Mouse (Mus musculus) kidney, postnatal 0 days (tissue): Measurements from ENCODE around the gene Myo9b. TPM values are rescaled to one million over a fixed set of nuclear protein-coding genes. Genes with fewer than 3 reads are reported as not detected.
"Not testable (repeated sequence)": the region's sequence is repeated elsewhere in the genome, so short reads cannot be mapped to it uniquely, and the experiment has no call there.

ENCODE experiments used
- ATAC-seq: fragments of 200-750 bp; cut with Nextera tagmentation; replicated peaks from 2 replicates; pipeline ENCODE4 v1.8.0; 2017; ENCODE audit warnings: low read depth, moderate number of reproducible peaks, moderate TSS enrichment, moderate library complexity; ENCODE audit not compliant: low FRiP score
- DNase-seq: peaks from one replicate; pipeline ENCODE4 v3.0.0-alpha.2; 2016; ENCODE audit warnings: low spot score
- H3K27ac ChIP-seq: fragments of 300-500 bp; sonication (generic); 2 replicates; pipeline ENCODE4 v1.5.1; 2014; ENCODE audit warnings: mild to moderate bottlenecking
- H3K27me3 ChIP-seq: fragments of 300-500 bp; sonication (generic); 2 replicates; pipeline ENCODE4 v1.6.1; 2014; ENCODE audit warnings: low read length, mixed read lengths; ENCODE audit not compliant: insufficient read depth
- H3K36me3 ChIP-seq: fragments of 300-500 bp; sonication (generic); 2 replicates; pipeline ENCODE4 v1.6.1; 2014; ENCODE audit warnings: low read length, mixed read lengths; ENCODE audit not compliant: insufficient read depth
- H3K4me1 ChIP-seq: fragments of 300-500 bp; sonication (generic); replicated peaks from 2 replicates; pipeline ENCODE4 v1.6.1; 2014; ENCODE audit warnings: antibody characterized with exemption, low read length, mixed read lengths; ENCODE audit not compliant: insufficient read depth
- H3K4me2 ChIP-seq: fragments of 300-500 bp; sonication (generic); 2 replicates; pipeline ENCODE4 v1.6.1; 2014; ENCODE audit warnings: mild to moderate bottlenecking, low read length, moderate library complexity, mixed read lengths
- H3K4me3 ChIP-seq: fragments of 300-500 bp; sonication (generic); replicated peaks from 2 replicates; pipeline ENCODE4 v1.5.1; 2014; ENCODE audit warnings: low read depth, low read length
- H3K9ac ChIP-seq: fragments of 300-500 bp; sonication (generic); 2 replicates; pipeline ENCODE4 v1.6.1; 2014; ENCODE audit warnings: low read depth, low read length
- H3K9me3 ChIP-seq: fragments of 300-500 bp; sonication (generic); replicated peaks from 2 replicates; pipeline ENCODE4 v1.6.1; 2016; ENCODE audit warnings: low read length, inconsistent platforms, mixed read lengths
- CTCF ChIP-seq: IDR thresholded peaks from 2 replicates; pipeline ENCODE4 v1.5.1; 2016; ENCODE audit warnings: antibody characterized with exemption, low read depth, mild to moderate bottlenecking, moderate library complexity
- WGBS: fragments of 180-500 bp; shearing (Covaris S2); extraction: QIAGEN DNeasy Blood & Tissue Kit; methylation state at CpG from one replicate; pipeline ENCODE4 v1.1.7; 2014; 5-methylcytosine and 5-hydroxymethylcytosine counted together
- polyA plus RNA-seq: library from polyadenylated mRNA; unstranded; fragments of >200 nt; fragmentation: Nextera tagmentation; extraction: Ambion mirVana; gene quantifications from 2 replicates; pipeline ENCODE4 v1.2.1, GENCODE M21; 2015

The Myo9b gene
- polyA plus RNA-seq, 1 experiment from 2014 or later, result 10.0 TPM

GRCm38 (mm10) chr8:71282621-71283020 is 10.1 kb downstream of the Myo9b start:
- no peaks in the 10 kb centered on the region for H3K36me3 ChIP-seq
- TF ChIP-seq CTCF, result no peak
- no peaks in the 10 kb centered on the region for H3K4me1 ChIP-seq
- WGBS, result 75% methylated on average over 5 of the region's 5 CpGs
- no peaks in the 10 kb centered on the region for H3K9me3 ChIP-seq
- DNase-seq, result no peak
- no peak overlapping the region for H3K4me2 ChIP-seq
- H3K4me3 ChIP-seq, result no peak overlapping the region
- no peak overlapping the region for H3K27ac ChIP-seq
- no peak overlapping the region for H3K9ac ChIP-seq
- H3K27me3 ChIP-seq, result no peaks in the 10 kb centered on the region
- no peak for ATAC-seq

DNA sequence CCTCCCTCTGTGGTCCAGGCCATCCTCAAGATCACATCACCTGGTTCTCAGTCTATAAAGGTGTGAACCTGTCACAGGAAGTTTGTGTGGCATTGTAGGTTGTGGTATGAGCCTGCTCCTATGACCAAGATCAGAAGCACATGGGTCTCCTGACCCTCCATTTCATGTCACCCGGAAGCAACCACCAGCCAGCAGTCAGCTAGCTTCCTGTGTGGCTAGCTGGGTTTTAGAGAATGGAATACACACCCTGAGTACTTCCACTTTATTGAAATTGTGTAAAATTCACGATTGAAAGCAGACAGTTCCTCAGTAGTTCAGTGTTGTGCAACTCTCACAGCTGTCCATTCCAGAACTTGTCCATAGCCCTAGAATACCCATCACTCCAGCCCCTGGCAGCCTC is 13.7 kb downstream of the Myo9b start:
- WGBS, result 88% methylated on average over 2 of the region's 2 CpGs
- H3K27ac ChIP-seq, H3K4me2 ChIP-seq, H3K4me3 ChIP-seq, H3K27me3 ChIP-seq, ATAC-seq, H3K9ac ChIP-seq, H3K9me3 ChIP-seq, DNase-seq, H3K4me1 ChIP-seq: not testable (repeated sequence)
- peaks cover 13% of the 10 kb centered on the region; the same call in 1 of the 2 replicates for H3K36me3 ChIP-seq

- Histone ChIP-seq H3K27ac (no peak overlapping the region), H3K4me2 (no peak overlapping the region), H3K36me3 (peaks cover 14% of the 10 kb centered on the region; the same call in 1 of the 2 replicates), H3K9me3 (no peaks in the 10 kb centered on the region), H3K4me1 (no peaks in the 10 kb centered on the region), H3K4me3 (no peak overlapping the region), H3K9ac (no peak overlapping the region), H3K27me3 (no peaks in the 10 kb centered on the region)
- DNase-seq, result no peak
- WGBS, result 51% methylated on average over 3 of the region's 3 CpGs
- peak; percentile 31; the same call in 1 of the 2 replicates for TF ChIP-seq CTCF
- ATAC-seq, result no peak
These were observed 16.0 kb downstream of the Myo9b start for GRCm38 (mm10) chr8:71288441-71288949.

- no peak overlapping the region for H3K9ac ChIP-seq
- 78% methylated on average over 7 of the region's 7 CpGs for WGBS
- no peak for DNase-seq
- H3K4me3 ChIP-seq, result no peak overlapping the region
- H3K27me3 ChIP-seq, result no peaks in the 10 kb centered on the region
- H3K4me2 ChIP-seq, result no peak overlapping the region
- no peak for ATAC-seq
- TF ChIP-seq CTCF, result no peak
- H3K9me3 ChIP-seq, result no peaks in the 10 kb centered on the region
- no peaks in the 10 kb centered on the region for H3K4me1 ChIP-seq
- no peak overlapping the region for H3K27ac ChIP-seq
- H3K36me3 ChIP-seq, result peaks cover 14% of the 10 kb centered on the region; the same call in 1 of the 2 replicates
These were observed 16.6 kb downstream of the Myo9b start for GRCm38 (mm10) chr8:71289098-71289497.

- 92% methylated on average over 21 of the region's 21 CpGs for WGBS
These were observed 17.7 kb downstream of the Myo9b start for GRCm38 (mm10) chr8:71290211-71290610.

GRCm38 (mm10) chr8:71290911-71291310 is 18.4 kb downstream of the Myo9b start:
- no peak overlapping the region for H3K4me3 ChIP-seq
- WGBS, result 95% methylated on average over 10 of the region's 10 CpGs

More at GRCm38 (mm10) chr8:71290211-71290610, 17.7 kb downstream of the Myo9b start:
- Histone ChIP-seq H3K36me3 (peaks cover 14% of the 10 kb centered on the region; the same call in 1 of the 2 replicates), H3K9me3 (no peaks in the 10 kb centered on the region), H3K4me1 (no peaks in the 10 kb centered on the region), H3K4me2 (no peak overlapping the region), H3K27ac (no peak overlapping the region), H3K9ac (no peak overlapping the region), H3K27me3 (no peaks in the 10 kb centered on the region), H3K4me3 (no peak overlapping the region)
- no peak for TF ChIP-seq CTCF
- no peak for ATAC-seq
- DNase-seq, result no peak

GRCm38 (mm10) chr8:71291351-71291750 is 18.8 kb downstream of the Myo9b start:
- WGBS, result 94% methylated on average over 6 of the region's 6 CpGs
- Histone ChIP-seq H3K9ac (no peak overlapping the region), H3K27me3 (no peaks in the 10 kb centered on the region), H3K27ac (no peak overlapping the region), H3K9me3 (no peaks in the 10 kb centered on the region), H3K4me3 (no peak overlapping the region), H3K36me3 (peaks cover 14% of the 10 kb centered on the region; the same call in 1 of the 2 replicates), H3K4me2 (no peak overlapping the region), H3K4me1 (no peaks in the 10 kb centered on the region)
- DNase-seq (no peak), ATAC-seq (no peak)
- TF ChIP-seq CTCF, result no peak

More at GRCm38 (mm10) chr8:71290911-71291310, 18.4 kb downstream of the Myo9b start:
- no peak for TF ChIP-seq CTCF
- Histone ChIP-seq H3K27ac (no peak overlapping the region), H3K4me1 (no peaks in the 10 kb centered on the region), H3K9ac (no peak overlapping the region), H3K27me3 (no peaks in the 10 kb centered on the region), H3K4me2 (no peak overlapping the region), H3K9me3 (no peaks in the 10 kb centered on the region), H3K36me3 (peaks cover 14% of the 10 kb centered on the region; the same call in 1 of the 2 replicates)
- DNase-seq (no peak), ATAC-seq (no peak)

DNA sequence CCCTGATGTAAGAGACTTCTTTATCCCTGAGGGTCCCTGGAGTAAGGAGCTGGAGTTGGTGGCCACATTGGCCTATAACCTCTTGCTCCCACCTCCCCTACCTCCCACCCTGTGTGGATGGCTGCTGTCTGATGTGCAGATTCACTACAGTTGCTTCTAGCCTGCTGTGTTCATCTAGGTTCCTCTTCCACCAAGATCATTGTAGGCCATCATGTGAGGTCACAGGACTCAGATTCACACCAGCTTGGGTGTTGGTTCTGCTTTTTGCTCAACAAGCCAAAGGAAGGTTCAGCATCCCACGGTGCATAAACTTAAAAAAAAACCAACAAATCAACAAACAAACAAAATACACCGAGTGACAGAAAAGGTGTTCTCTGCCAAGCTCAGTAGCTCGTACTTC is 21.4 kb downstream of the Myo9b start:
- H3K4me2 ChIP-seq, H3K4me1 ChIP-seq, H3K27me3 ChIP-seq, H3K27ac ChIP-seq, ATAC-seq, DNase-seq, H3K9ac ChIP-seq, H3K9me3 ChIP-seq, H3K4me3 ChIP-seq: not testable (repeated sequence)
- WGBS, result 83% methylated on average over 3 of the region's 3 CpGs
- H3K36me3 ChIP-seq, result peaks cover 14% of the 10 kb centered on the region; the same call in 1 of the 2 replicates
